Mouse (Mus musculus) midbrain, embryonic 12.5 days (tissue): Measurements from ENCODE around the gene Hbs1l. TPM values are rescaled to one million over a fixed set of nuclear protein-coding genes. Genes with fewer than 3 reads are reported as not detected.

Experiments used
- ATAC-seq: fragments of 200-750 bp; cut with Nextera tagmentation; 2 replicates; pipeline ENCODE4 v1.8.0; 2017; ENCODE audit warnings: low read depth, moderate TSS enrichment, moderate library complexity; ENCODE audit not compliant: low FRiP score
- H3K27ac ChIP-seq: fragments of 300-500 bp; sonication (generic); replicated peaks from 2 replicates; pipeline ENCODE4 v1.5.1; 2016; ENCODE audit warnings: mild to moderate bottlenecking
- H3K27me3 ChIP-seq: fragments of 300-500 bp; sonication (generic); 2 replicates; pipeline ENCODE4 v1.6.1; 2016; ENCODE audit warnings: mild to moderate bottlenecking
- H3K36me3 ChIP-seq: fragments of 300-500 bp; sonication (generic); 2 replicates; pipeline ENCODE4 v1.6.1; 2016
- H3K4me1 ChIP-seq: fragments of 300-500 bp; sonication (generic); 2 replicates; pipeline ENCODE4 v1.6.1; 2016
- H3K4me2 ChIP-seq: fragments of 300-500 bp; sonication (generic); replicated peaks from 2 replicates; pipeline ENCODE4 v1.6.1; 2016; ENCODE audit warnings: mild to moderate bottlenecking, moderate library complexity
- H3K4me3 ChIP-seq: fragments of 300-500 bp; sonication (generic); 2 replicates; pipeline ENCODE4 v1.5.1; 2016; ENCODE audit warnings: mild to moderate bottlenecking
- H3K9ac ChIP-seq: fragments of 300-500 bp; sonication (generic); replicated peaks from 2 replicates; pipeline ENCODE4 v1.6.1; 2016; ENCODE audit warnings: mild to moderate bottlenecking, moderate library complexity
- H3K9me3 ChIP-seq: fragments of 300-500 bp; sonication (generic); 2 replicates; pipeline ENCODE4 v1.6.1; 2016; ENCODE audit warnings: mild to moderate bottlenecking
- WGBS: fragments of 180-500 bp; shearing (Covaris S2); methylation state at CpG from one replicate; pipeline ENCODE4 v1.1.7; 2016; 5-methylcytosine and 5-hydroxymethylcytosine counted together
- polyA plus RNA-seq: library from polyadenylated mRNA; unstranded; fragments of >200 nt; fragmentation: Nextera tagmentation; extraction: Ambion mirVana; gene quantifications from 2 replicates; pipeline ENCODE4 v1.2.1, GENCODE M21; 2016

Gene Hbs1l
- 128 TPM in 2 replicates for polyA plus RNA-seq

- WGBS, result under 1% methylated on average over 73 of the region's 81 CpGs
- Histone ChIP-seq H3K27ac (peak within 1 kb of the TSS; percentile 56; the same call in 1 of the 2 replicates), H3K36me3 (peaks cover 16% of the 10 kb centered on the region), H3K9me3 (no peaks in the 10 kb centered on the region), H3K27me3 (no peaks in the 10 kb centered on the region), H3K4me3 (peak within 1 kb of the TSS; percentile 95), H3K9ac (peak within 1 kb of the TSS; percentile 91), H3K4me2 (peak within 1 kb of the TSS; percentile 70), H3K4me1 (peaks cover 13% of the 10 kb centered on the region)
- ATAC-seq, result peak; percentile 98
These were observed at the start of gene Hbs1l for GRCm38 (mm10) chr10:21295759-21296621. TSS of gene Hbs1l (plus strand) at chr10:21295979.

GRCm38 (mm10) chr10:21248556-21248955, 47.2 kb upstream of the Hbs1l start:
- WGBS, result 78% methylated on average over 4 of the region's 4 CpGs
- ATAC-seq, result no peak
- no peak overlapping the region for H3K4me3 ChIP-seq

GRCm38 (mm10) chr10:21251881-21252534, 43.8 kb upstream of the Hbs1l start:
- Histone ChIP-seq H3K27me3 (no peaks in the 10 kb centered on the region), H3K9me3 (no peaks in the 10 kb centered on the region), H3K4me3 (no peak overlapping the region), H3K4me1 (no peaks in the 10 kb centered on the region), H3K9ac (no peak overlapping the region), H3K4me2 (no peak overlapping the region), H3K36me3 (no peaks in the 10 kb centered on the region), H3K27ac (no peak overlapping the region)
- ATAC-seq, result no peak
- WGBS, result 60% methylated on average over 15 of the region's 15 CpGs

More at GRCm38 (mm10) chr10:21248556-21248955, 47.2 kb upstream of the Hbs1l start:
- Histone ChIP-seq H3K27me3 (no peaks in the 10 kb centered on the region), H3K9ac (no peak overlapping the region), H3K9me3 (no peaks in the 10 kb centered on the region), H3K36me3 (no peaks in the 10 kb centered on the region), H3K27ac (no peak overlapping the region), H3K4me1 (no peaks in the 10 kb centered on the region), H3K4me2 (no peak overlapping the region)

- Histone ChIP-seq H3K27me3 (no peaks in the 10 kb centered on the region), H3K36me3 (no peaks in the 10 kb centered on the region), H3K4me1 (no peaks in the 10 kb centered on the region), H3K4me2 (no peak overlapping the region), H3K4me3 (no peak overlapping the region), H3K9me3 (no peaks in the 10 kb centered on the region), H3K27ac (no peak overlapping the region), H3K9ac (no peak overlapping the region)
- ATAC-seq, result no peak
- WGBS, result 89% methylated on average over 4 of the region's 4 CpGs
These were observed 43.0 kb upstream of the Hbs1l start for GRCm38 (mm10) chr10:21252800-21253199.

- WGBS, result 89% methylated on average over 12 of the region's 12 CpGs
- Histone ChIP-seq H3K4me2 (no peak overlapping the region), H3K4me3 (no peak overlapping the region), H3K4me1 (no peaks in the 10 kb centered on the region), H3K9ac (no peak overlapping the region), H3K27me3 (no peaks in the 10 kb centered on the region), H3K27ac (no peak overlapping the region), H3K36me3 (no peaks in the 10 kb centered on the region), H3K9me3 (no peaks in the 10 kb centered on the region)
- no peak for ATAC-seq
These were observed 41.3 kb upstream of the Hbs1l start for GRCm38 (mm10) chr10:21254266-21255140.

GRCm38 (mm10) chr10:21257244-21257643, 38.5 kb upstream of the Hbs1l start:
- 67% methylated on average over 5 of the region's 5 CpGs for WGBS
- H3K9ac ChIP-seq, result no peak overlapping the region
- no peak overlapping the region for H3K27ac ChIP-seq
- no peaks in the 10 kb centered on the region for H3K4me1 ChIP-seq
- H3K27me3 ChIP-seq, result no peaks in the 10 kb centered on the region
- H3K36me3 ChIP-seq, result no peaks in the 10 kb centered on the region
- no peaks in the 10 kb centered on the region for H3K9me3 ChIP-seq
- no peak overlapping the region for H3K4me2 ChIP-seq
- H3K4me3 ChIP-seq, result no peak overlapping the region
- ATAC-seq, result no peak

- Histone ChIP-seq H3K9ac (no peak overlapping the region), H3K9me3 (no peaks in the 10 kb centered on the region), H3K27ac (no peak overlapping the region), H3K4me1 (no peaks in the 10 kb centered on the region), H3K4me2 (no peak overlapping the region), H3K36me3 (no peaks in the 10 kb centered on the region), H3K27me3 (no peaks in the 10 kb centered on the region), H3K4me3 (no peak overlapping the region)
- WGBS, result 76% methylated on average over 2 of the region's 2 CpGs
- no peak for ATAC-seq
These were observed 36.1 kb upstream of the Hbs1l start for GRCm38 (mm10) chr10:21259649-21260048.

GRCm38 (mm10) chr10:21265188-21265587, 30.6 kb upstream of the Hbs1l start:
- no peak overlapping the region for H3K27ac ChIP-seq

GRCm38 (mm10) chr10:21267452-21267851, 28.3 kb upstream of the Hbs1l start:
- H3K9me3 ChIP-seq, result no peaks in the 10 kb centered on the region
- H3K27me3 ChIP-seq, result no peaks in the 10 kb centered on the region
- no peak overlapping the region for H3K4me3 ChIP-seq
- no peak overlapping the region for H3K4me2 ChIP-seq
- no peak overlapping the region for H3K27ac ChIP-seq
- no peaks in the 10 kb centered on the region for H3K36me3 ChIP-seq
- no peaks in the 10 kb centered on the region for H3K4me1 ChIP-seq
- no peak overlapping the region for H3K9ac ChIP-seq
- WGBS, result 83% methylated on average over 2 of the region's 2 CpGs
- no peak for ATAC-seq

More at GRCm38 (mm10) chr10:21265188-21265587, 30.6 kb upstream of the Hbs1l start:
- Histone ChIP-seq H3K9me3 (no peaks in the 10 kb centered on the region), H3K27me3 (no peaks in the 10 kb centered on the region), H3K4me3 (no peak overlapping the region), H3K36me3 (no peaks in the 10 kb centered on the region), H3K4me1 (no peaks in the 10 kb centered on the region), H3K4me2 (no peak overlapping the region), H3K9ac (no peak overlapping the region)
- ATAC-seq, result no peak
- WGBS, result 65% methylated on average over 11 of the region's 11 CpGs

- no peak overlapping the region for H3K4me2 ChIP-seq
- 82% methylated on average over 6 of the region's 6 CpGs for WGBS
- no peak overlapping the region for H3K27ac ChIP-seq
- no peaks in the 10 kb centered on the region for H3K36me3 ChIP-seq
- no peaks in the 10 kb centered on the region for H3K27me3 ChIP-seq
- no peaks in the 10 kb centered on the region for H3K9me3 ChIP-seq
- H3K4me1 ChIP-seq, result no peaks in the 10 kb centered on the region
- no peak for ATAC-seq
- H3K9ac ChIP-seq, result no peak overlapping the region
- H3K4me3 ChIP-seq, result no peak overlapping the region
These were observed 26.9 kb upstream of the Hbs1l start for GRCm38 (mm10) chr10:21268786-21269410.

- no peak overlapping the region for H3K9ac ChIP-seq
- ATAC-seq, result no peak
- H3K27me3 ChIP-seq, result no peaks in the 10 kb centered on the region
- no peak overlapping the region for H3K4me2 ChIP-seq
- no peaks in the 10 kb centered on the region for H3K9me3 ChIP-seq
- no peak overlapping the region for H3K27ac ChIP-seq
- 91% methylated on average over 2 of the region's 2 CpGs for WGBS
- no peak overlapping the region for H3K4me3 ChIP-seq
- H3K4me1 ChIP-seq, result no peaks in the 10 kb centered on the region
- no peaks in the 10 kb centered on the region for H3K36me3 ChIP-seq
These were observed 25.9 kb upstream of the Hbs1l start for GRCm38 (mm10) chr10:21269920-21270319.
